Mouse (Mus musculus) gastrocnemius, adult 2 months (tissue): ENCODE results near the gene Olfr101. TPM values are rescaled to one million over a fixed set of nuclear protein-coding genes. Genes with fewer than 3 reads are reported as not detected.

Source experiments
- DNase-seq: peaks from one replicate; pipeline ENCODE4 v3.0.0; 2022
- H3K27ac ChIP-seq: fragments of 200-600 bp; 2 replicates; pipeline ENCODE4 v1.8.1; 2022; ENCODE audit warnings: mild to moderate bottlenecking
- H3K4me3 ChIP-seq: fragments of 200-600 bp; 2 replicates; pipeline ENCODE4 v1.8.1; 2022; ENCODE audit warnings: mild to moderate bottlenecking, moderate library complexity
- CTCF ChIP-seq: fragments of 200-600 bp; IDR thresholded peaks from 2 replicates; pipeline ENCODE4 v1.8.1; 2022; ENCODE audit warnings: antibody characterized with exemption, mild to moderate bottlenecking, moderate library complexity
- intact Hi-C: fragments of 180-260 bp; cut with DNase I; formaldehyde crosslinking; loops from one replicate; pipeline ENCODE4 v1.15.1; 2025
- total RNA-seq, 2 experiments: library from RNA; stranded (reverse); gene quantifications; 2 replicates each; pipeline ENCODE4 v1.2.3; 2021

Gene Olfr101
- total RNA-seq, 2 experiments from 2014 or later: not detected

DNA sequence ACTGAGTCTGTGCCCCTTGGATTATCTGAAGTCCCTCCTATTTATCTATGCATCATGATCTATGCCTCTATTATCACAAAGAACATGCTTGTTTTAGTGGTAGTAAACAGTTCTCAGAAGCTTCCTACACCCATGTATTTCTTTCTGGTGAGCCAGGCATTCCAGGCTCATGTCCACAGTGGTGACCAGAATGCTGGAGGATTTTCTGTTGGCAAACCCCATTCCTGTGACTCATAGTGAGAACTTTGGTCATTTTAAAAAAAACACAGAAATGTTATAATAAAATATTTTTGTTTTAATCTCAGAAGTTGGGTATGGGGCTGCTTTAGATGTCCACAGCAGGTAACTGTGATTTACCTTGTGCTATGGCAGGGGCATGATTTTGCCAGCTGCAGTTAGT lies 54.7 kb downstream of the Olfr101 start:
- intact Hi-C loops: no loop called here
- Histone ChIP-seq H3K27ac (no peak overlapping the region), H3K4me3 (no peak overlapping the region)
- DNase-seq: no peak
- TF ChIP-seq CTCF: no peak

Other genes with a start within 250 kb of the Olfr101 start
- not detected for gene Olfr90, start 215.8 kb downstream of the Olfr101 start, total RNA-seq
- not detected for gene Olfr91, start 206.0 kb downstream of the Olfr101 start, total RNA-seq
- gene Olfr92, start 184.2 kb downstream of the Olfr101 start, total RNA-seq: not detected
- gene Olfr93, start 142.8 kb downstream of the Olfr101 start, total RNA-seq: not detected
- not detected for gene Ubd, start 110.4 kb downstream of the Olfr101 start, total RNA-seq
- gene Olfr94, start 103.3 kb downstream of the Olfr101 start, total RNA-seq: not detected
- gene Olfr95, start 91.2 kb downstream of the Olfr101 start, total RNA-seq: not detected
- gene Olfr96, start 84.2 kb downstream of the Olfr101 start, total RNA-seq: not detected
- not detected for gene Olfr97, start 67.0 kb downstream of the Olfr101 start, total RNA-seq
- gene Olfr98, start 40.6 kb downstream of the Olfr101 start, total RNA-seq: not detected
- gene H2-M3, start 34.1 kb downstream of the Olfr101 start, total RNA-seq: 1 to 10 TPM in 1 of 2 experiments, under 1 TPM in 1; 0.77 to 1.6 TPM
- gene Olfr99, start 20.9 kb downstream of the Olfr101 start, total RNA-seq: not detected
- gene Olfr102, start 12.7 kb upstream of the Olfr101 start, total RNA-seq: not detected
- gene Olfr103, start 35.4 kb upstream of the Olfr101 start, total RNA-seq: not detected
- not detected for gene Olfr104-ps, start 55.3 kb upstream of the Olfr101 start, total RNA-seq
- not detected for gene Olfr105-ps, start 74.7 kb upstream of the Olfr101 start, total RNA-seq
- not detected for gene Olfr106-ps, start 86.1 kb upstream of the Olfr101 start, total RNA-seq
- gene Olfr107, start 94.9 kb upstream of the Olfr101 start, total RNA-seq: not detected
- not detected for gene Olfr108, start 141.2 kb upstream of the Olfr101 start, total RNA-seq
- gene Olfr109, start 154.6 kb upstream of the Olfr101 start, total RNA-seq: not detected
- gene H2-M2, start 179.2 kb upstream of the Olfr101 start, total RNA-seq: not detected
- not detected for gene Olfr110, start 188.2 kb upstream of the Olfr101 start, total RNA-seq
- gene Olfr111, start 203.7 kb upstream of the Olfr101 start, total RNA-seq: not detected